ENCODE assay signal across 14 mouse cellular contexts in the genomic region with DNA sequence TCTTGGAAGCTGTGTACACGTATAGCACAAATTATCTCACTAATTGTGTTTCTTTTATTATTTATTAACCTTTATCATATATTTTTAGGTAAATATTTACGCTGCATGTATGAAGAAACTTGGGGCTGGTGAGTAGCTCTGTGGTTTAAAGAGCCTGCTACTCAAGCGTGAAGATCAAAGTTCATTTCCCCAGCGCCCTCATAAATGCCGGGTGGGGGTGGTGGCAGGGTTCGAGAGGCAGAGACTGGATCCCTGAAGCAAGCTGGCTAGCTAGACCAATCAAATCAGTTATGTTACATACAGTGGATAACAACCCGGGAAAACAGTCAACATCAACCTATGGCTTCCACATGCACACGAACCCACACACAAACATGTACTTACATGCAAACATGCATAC. TPM values are rescaled to one million over a fixed set of nuclear protein-coding genes. Genes with fewer than 3 reads are reported as not detected.
"Had no signal": no experiment of that assay in that cellular context is flagged by ENCODE, and none has a peak within 500 bp of the region (broad histone marks: within the 10 kb centered on the region; RNA-seq: fewer than 3 reads in every experiment).

No protein-coding gene starts in this region.

- H3K9ac ChIP-seq: hindbrain, embryonic 15.5 days; limb, embryonic 13.5 days; lung, embryonic 14.5 days; midbrain, embryonic 15.5 days; neural tube, embryonic 12.5 days had no signal

- DNase-seq: left cerebral cortex, postnatal 4 days; lung, embryonic 14.5 days; lung, postnatal 10 days; right cerebral cortex, postnatal 4 days; spleen, adult 18-20 months; thymus, adult 18-20 months; thymus, postnatal 14 days had no signal

- H3K36me3 ChIP-seq: hindbrain, embryonic 15.5 days; limb, embryonic 13.5 days; midbrain, embryonic 15.5 days; neural tube, embryonic 12.5 days had no signal

- H3K27me3 ChIP-seq: hindbrain, embryonic 15.5 days; limb, embryonic 13.5 days; midbrain, embryonic 15.5 days; neural tube, embryonic 12.5 days had no signal

- H3K4me2 ChIP-seq: hindbrain, embryonic 15.5 days; limb, embryonic 13.5 days; liver, embryonic 11.5 days; lung, embryonic 14.5 days; midbrain, embryonic 15.5 days; neural tube, embryonic 12.5 days had no signal

- ATAC-seq: midbrain, embryonic 15.5 days had no signal

- H3K4me3 ChIP-seq: hindbrain, embryonic 15.5 days; limb, embryonic 13.5 days; midbrain, embryonic 15.5 days; neural tube, embryonic 12.5 days had no signal

- H3K9me3 ChIP-seq: hindbrain, embryonic 15.5 days; limb, embryonic 13.5 days; midbrain, embryonic 15.5 days; neural tube, embryonic 12.5 days had no signal

- H3K27ac ChIP-seq: hindbrain, embryonic 15.5 days; limb, embryonic 13.5 days; midbrain, embryonic 15.5 days; neural tube, embryonic 12.5 days had no signal

RNA-seq across cellular contexts. Expression of gene Prox2, which starts 7.5 kb away (rescaled TPM):
- total RNA-seq: monocyte, adult 5-6 weeks had no signal

RNA-seq across cellular contexts. Expression of gene Rps6kl1, which starts 48.0 kb away (rescaled TPM):
- total RNA-seq: neutrophil, adult 5-6 weeks had no signal
